Mouse (Mus musculus) G1E-ER4 (cell line): ENCODE measurements around the gene Ak2. TPM values are rescaled to one million over a fixed set of nuclear protein-coding genes. Genes with fewer than 3 reads are reported as not detected.

ENCODE experiments used
- GATA1 ChIP-seq: IDR thresholded peaks from one replicate; pipeline ENCODE4 v1.8.0; 2012; ENCODE audit warnings: low read length, inconsistent platforms
- polyA plus RNA-seq: library from polyadenylated mRNA; stranded (reverse); fragments of >175 nt; gene quantifications from 2 replicates; pipeline ENCODE4 v1.2.3, GENCODE M21; 2012

Ak2 gene
- polyA plus RNA-seq, 1 experiment: 251 TPM

DNA sequence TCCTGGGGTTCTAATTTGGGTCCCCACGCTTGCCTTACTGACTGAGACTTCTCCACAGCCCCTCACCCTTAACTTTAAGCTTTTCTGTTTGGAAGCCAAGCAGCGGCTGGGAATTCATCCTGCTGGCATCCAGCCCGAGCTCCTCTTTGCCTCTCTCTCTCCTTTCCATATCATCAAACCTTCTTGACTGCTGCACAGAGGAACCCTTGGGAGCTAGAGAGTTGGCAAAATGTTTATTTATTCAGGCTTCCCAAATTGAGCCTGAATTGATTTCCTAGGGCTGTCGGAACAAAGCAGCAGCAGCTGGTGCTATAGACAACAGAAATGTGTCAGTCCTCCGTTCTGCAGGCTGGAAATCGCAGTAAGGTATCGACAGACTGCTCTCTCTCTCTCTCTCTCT, 25.0 kb upstream of the Ak2 start:
- TF ChIP-seq GATA1: no peak

DNA sequence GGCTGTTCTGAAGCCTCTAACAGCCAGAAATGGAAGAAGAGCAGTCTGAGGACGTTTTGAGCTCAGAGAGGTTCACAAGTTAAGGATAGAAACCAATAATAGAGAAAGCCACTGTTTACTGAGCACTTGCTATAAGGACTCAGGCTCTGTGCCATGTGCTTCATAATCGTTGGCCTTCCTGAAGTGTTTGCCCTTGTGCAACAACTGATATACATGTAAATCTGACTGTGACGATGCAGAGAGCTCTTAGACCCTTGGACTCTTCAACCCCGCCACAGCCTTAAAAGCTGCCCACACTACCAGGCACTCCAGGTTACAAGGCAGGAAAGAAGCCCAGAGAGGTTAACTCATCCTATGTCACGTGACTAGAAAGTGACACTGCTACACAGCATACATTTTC, 22.7 kb upstream of the Ak2 start:
- TF ChIP-seq GATA1: no peak

DNA sequence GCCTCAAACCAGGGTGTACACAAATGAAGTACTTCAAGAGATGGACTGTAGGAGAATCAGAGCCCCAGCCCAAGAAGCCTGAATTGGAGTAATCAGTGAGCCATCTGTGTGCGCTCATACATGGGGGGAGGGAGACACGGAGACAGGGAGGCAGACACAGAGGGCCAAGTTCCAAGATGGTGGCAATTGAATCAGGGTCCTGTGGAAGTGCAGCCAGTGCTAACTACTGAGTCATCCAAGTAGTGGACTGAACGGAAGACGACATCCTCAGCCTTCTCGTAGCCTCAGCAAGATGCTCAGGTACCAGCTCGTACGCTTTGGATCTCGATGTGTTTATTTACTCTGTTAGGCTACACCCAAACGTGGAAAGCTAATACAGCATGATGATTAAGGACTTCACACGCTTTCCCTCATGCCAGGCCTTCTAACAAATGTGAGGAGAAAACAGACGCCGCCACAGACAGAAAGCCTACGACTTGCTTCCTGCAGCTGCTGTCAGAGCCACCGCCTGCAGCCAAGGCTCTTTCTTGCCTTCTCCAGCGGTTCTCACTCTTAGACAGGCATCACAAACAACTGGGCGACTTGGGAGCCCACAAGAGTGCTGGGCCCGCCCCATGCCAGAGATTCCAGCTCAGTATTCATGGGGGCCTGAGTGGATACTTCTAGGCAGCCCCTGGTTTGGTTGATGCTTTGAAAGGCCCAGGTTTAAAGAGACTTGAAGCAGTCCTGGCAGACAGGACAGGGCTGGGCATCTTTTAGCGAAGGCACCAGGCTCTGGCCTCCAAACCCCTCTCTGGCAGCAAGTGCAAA, 21.9 kb upstream of the Ak2 start:
- no peak for TF ChIP-seq GATA1

DNA sequence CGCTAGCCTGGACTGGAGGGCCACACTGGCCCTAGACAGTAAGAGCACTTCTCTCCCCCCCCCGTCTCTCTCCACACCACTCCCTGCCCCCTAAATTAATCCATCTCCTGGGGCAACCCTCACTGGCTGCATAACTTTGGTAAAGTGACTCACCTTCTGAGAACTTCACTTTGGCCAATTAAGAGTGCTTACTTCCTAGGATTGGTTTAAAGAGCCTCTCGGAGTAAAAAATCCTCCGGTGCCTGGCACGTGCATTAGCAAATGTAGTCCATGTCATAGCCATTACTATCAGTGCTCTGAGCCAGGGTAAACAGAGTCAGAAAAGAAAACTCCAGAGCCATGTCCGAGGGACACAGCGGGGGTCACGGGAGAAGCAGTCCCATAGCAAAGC, 21.3 kb upstream of the Ak2 start:
- no peak for TF ChIP-seq GATA1

DNA sequence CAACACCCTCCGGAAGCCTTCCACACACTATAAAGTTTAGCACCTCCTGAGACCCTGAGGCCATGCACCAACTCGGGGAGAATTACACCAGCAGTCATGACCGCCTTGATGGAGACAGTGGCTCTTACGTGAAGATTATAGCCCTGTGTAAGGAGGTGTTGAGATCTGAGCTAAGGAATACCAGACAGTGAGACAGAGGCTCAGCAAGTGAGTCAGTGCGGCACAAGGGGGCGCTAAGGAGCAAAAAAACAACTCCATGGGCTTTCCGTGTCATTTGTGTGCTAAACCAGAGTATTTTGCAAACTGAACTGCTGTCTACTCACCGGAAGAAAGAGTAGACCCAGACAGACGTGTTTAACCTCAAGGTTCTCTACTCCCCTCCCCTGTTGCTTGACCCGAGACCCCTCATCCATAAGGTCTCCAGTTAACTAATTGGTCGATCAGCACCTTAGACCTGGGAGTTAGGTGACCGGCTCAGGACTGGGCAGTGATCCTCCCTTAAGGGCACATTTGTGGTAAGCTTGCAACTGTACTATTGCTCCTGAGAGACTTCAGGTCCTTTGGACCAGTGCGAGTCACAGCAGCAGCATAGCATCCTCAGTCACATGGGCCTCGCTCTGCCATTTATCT, 20.6 kb upstream of the Ak2 start:
- no peak for TF ChIP-seq GATA1

DNA sequence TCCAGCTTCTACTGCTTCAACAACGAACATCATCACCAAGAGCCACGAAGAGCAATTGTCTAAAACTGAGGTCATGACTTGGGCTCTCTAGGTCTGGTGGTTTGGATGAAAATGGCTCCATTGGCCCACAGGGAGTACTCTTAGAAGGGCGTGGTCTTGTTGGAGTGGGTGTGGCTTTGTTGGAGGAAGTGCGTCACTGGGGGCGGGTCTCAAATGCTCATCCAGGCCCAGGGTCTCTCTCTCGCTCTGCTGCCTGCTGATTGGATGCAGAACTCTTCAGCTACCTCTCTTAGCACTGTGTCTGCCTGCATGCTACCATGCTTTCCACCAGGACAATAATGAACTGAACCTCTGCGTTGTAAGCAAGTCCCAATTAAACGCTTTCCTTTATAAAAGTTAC, 17.1 kb upstream of the Ak2 start:
- no peak for TF ChIP-seq GATA1

DNA sequence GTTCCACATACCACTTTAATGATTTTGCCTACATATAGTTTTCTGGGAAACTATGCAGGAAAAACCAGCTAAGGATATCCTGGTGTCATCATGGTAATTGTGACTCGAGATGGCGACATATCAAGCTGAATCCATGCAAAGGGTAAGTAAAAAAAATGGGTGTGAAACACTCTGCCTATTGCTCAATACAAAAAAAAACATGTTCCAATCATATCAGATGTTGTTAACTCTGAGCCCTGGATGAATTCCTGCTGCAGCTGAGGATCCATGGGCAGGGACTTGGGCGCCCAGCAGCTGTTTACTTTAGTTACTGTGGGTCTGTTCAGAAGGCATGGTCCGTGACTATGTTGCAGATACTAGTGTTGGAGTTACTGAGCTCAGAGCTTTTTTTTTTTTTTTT, 15.2 kb upstream of the Ak2 start:
- TF ChIP-seq GATA1: no peak

DNA sequence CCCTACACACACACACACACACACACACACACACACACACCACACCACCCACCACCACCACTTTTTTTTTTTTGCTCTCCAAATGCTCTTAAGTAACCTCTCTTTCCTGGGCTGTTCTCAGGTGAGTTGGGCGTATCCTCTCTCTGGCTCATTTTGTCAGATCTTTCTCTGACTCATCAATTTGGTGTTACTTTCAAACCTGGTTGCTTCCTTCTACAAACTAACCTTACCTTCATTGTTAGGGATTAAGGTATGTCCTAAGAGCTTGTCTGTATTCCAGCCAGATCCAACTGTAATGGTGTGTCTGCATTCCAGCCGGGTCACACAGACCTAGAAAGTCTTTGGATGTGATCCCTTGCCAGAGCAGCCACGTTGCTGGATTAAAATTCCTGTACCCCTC, 14.5 kb upstream of the Ak2 start:
- no peak for TF ChIP-seq GATA1

DNA sequence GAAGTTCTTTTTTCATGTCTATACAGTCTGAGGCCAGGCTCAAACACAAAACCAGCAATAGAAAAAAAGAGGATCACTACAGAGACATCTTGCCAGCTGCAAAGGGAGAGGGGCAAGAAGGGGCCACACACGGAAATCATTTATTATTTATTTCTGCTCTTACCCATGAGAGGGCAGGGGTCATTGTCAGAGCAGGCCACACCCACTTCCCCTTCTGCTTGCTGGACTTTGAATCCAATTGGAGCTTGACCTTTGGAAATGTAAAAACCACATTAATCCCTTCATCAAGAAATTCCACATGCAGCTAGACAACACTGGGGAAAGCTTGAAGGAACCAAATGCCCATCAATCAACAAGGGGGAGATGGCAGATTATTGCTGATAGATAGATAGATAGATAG, 13.1 kb upstream of the Ak2 start:
- TF ChIP-seq GATA1: no peak

DNA sequence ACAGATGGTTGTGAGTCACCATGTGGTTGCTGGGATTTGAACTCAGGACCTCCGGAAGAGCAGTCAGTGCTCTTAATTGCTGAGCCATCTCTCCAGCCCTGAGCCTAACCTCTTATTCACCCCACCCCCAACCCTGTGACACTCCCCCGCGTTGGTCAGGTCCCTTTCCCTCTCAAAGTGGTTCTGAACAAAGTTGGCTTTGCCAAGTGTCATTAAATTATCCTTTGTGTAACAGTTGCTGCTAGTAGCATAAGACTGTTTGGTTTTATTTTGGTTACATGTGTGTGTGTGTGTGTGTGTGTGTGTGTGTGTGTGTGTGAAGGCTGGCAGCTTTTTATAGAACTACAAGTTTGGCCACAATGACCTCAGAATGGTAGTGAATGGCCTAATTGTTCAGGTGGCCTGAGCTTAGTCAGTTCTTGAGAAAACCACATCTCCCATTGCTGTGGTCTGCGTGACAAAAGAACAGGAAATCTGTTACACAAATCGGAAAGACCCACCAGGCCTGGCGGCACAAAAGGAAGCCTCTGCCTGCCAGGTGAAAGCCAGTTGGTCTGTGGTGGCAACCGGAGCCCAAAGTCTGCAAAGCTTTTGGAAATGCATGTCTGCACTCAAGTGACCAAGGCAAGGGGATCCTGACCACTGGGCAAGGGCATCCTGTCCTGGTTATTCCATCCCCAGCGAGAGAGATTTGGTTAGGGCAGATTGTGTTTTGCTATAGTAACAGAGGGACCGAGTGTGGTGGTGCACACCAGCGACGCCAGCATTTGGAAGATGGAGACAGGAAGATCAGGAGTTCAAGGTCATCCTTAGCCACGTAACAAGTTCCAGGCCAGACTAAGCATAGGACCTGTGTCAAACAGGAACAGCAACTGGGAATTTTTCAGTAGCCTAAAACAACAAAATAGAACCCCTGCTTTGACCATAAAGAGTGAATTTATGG, 10.6 kb upstream of the Ak2 start:
- no peak for TF ChIP-seq GATA1

DNA sequence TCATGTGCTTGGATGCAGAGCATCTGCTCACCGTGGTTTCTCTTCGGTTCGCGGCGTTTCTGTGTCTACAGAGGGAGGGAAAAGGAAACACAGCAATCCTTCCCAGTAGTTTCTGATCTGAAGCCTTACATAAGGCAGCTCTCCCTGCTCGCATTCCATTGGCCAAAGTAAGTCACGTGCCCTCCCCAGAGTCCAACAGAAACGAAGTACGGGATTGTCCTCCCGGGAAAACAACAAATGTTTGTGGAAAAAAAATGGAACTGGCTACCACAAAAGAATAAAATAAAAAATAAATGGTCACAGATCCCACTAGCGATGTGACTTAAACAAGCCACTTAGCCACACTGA, 10.0 kb upstream of the Ak2 start:
- TF ChIP-seq GATA1: no peak

DNA sequence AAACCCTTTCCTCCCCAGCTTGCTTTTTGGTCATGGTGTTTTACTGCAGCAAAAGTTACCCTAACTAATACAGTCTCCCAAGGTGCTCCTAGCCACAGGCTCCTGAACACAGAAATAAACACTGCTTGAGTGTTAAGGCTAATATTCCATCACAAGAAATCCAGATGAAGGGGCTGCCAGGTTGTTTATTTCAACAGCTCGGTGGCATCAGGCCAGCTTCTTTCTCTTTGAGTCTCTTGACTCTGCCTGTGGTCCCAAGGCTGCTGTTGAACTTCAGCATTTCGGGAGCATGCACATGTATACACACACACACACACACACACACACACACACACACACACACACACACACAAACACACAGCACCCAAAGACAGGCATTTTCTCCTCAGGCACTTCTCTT, 8.6 kb upstream of the Ak2 start:
- no peak for TF ChIP-seq GATA1

DNA sequence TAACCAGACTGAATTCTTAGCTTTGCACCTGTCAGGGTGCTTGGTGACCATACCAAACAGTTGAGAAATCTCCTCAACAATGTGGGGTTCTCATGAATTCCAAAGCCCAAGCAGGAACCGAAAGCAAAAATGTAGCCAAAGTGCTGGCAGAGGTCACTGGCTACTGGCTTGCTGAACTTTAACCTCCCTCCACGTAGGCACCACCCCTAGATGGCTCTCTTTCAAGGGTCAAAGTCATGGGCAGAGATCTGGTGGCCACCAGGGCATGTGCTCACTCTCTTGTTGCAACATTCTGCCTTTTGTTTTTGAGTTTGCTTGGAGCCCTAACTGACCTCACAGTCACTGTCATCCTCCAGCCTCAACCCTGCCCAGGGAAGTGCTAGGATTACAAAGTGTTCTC, 8.1 kb upstream of the Ak2 start:
- TF ChIP-seq GATA1: no peak

DNA sequence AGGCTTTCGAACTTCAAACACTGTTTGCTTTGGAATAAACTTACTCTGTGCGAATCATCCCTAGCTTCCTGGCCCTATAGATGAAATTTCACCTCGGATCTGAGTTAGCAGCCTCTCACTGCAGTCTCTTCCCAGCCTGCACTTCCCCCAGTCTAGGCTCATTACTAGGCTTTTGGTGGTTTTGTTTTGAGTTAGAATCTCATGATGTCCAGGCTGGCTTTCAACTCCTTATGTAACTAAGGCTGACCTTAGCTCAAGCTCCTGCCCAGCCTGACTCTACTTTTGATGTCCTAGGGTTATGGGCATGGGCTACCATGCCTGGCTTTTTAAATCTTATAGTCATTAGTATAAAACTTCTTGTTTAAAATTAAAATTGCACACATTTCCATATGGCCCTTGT, 7.2 kb upstream of the Ak2 start:
- no peak for TF ChIP-seq GATA1

DNA sequence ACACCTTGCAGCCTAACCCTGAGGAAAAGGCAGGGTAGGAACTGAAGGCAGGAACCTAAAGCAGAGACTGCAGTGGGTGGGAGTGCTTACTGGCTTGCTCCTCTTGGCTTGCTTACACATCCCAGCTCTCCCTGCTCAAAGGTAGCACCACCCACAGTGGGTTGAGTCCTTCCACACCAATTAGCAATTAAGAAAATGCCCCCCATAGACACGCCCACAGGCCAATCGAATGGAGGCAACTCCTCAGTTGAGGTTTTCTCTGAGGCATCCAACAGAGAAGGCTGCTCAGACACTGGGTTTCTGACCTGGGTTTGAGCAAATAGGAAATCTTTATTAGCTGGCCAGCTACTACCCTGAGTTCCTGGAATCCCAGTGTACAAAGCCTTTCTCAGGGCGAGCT, 2.8 kb upstream of the Ak2 start:
- TF ChIP-seq GATA1: no peak

DNA sequence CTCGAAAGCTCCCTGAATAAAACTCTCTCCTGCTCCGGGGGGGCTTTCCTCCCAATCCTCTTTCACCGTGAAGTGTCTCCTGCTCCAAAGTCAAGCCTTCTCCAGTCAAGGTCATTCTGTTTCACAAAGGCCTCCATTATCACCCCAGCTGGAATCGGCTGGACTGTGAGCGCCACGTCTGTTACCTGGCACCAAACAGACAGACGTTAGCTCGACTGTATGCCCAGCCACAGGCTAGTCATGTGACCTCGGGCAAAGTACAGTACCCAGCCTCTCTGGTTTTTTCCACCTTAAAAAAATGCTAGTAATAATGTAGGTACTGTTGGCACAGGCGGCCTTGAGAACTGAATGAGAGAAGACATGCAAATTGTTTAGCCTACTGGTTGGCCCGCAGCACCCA, 2.1 kb upstream of the Ak2 start:
- no peak for TF ChIP-seq GATA1
